Mouse (Mus musculus) lung, postnatal 0 days (tissue): Measurements from ENCODE around the gene Kcnq1. TPM values are rescaled to one million over a fixed set of nuclear protein-coding genes. Genes with fewer than 3 reads are reported as not detected.

Experiments
- ATAC-seq: fragments of 200-750 bp; cut with Nextera tagmentation; 2 replicates; pipeline ENCODE4 v1.8.0; 2017; ENCODE audit warnings: moderate library complexity
- DNase-seq: peaks from one replicate; pipeline ENCODE4 v3.0.0-alpha.2; 2016; ENCODE audit warnings: low spot score
- H3K27ac ChIP-seq: fragments of 300-500 bp; sonication (generic); 2 replicates; pipeline ENCODE4 v1.5.1; 2014; ENCODE audit warnings: antibody characterized with exemption, mild to moderate bottlenecking, low read length, mixed read lengths
- H3K27me3 ChIP-seq: fragments of 300-500 bp; sonication (generic); replicated peaks from 2 replicates; pipeline ENCODE4 v1.6.1; 2014; ENCODE audit warnings: low read length, mixed read lengths; ENCODE audit not compliant: insufficient read depth
- H3K36me3 ChIP-seq: fragments of 300-500 bp; sonication (generic); 2 replicates; pipeline ENCODE4 v1.6.1; 2014; ENCODE audit warnings: low read length, mixed read lengths; ENCODE audit not compliant: insufficient read depth
- H3K4me1 ChIP-seq: fragments of 300-500 bp; sonication (generic); 2 replicates; pipeline ENCODE4 v1.6.1; 2014; ENCODE audit warnings: antibody characterized with exemption, low read depth, low read length, mixed read lengths; ENCODE audit not compliant: insufficient read depth
- H3K4me2 ChIP-seq: fragments of 300-500 bp; sonication (generic); replicated peaks from 2 replicates; pipeline ENCODE4 v1.6.1; 2014; ENCODE audit warnings: low read depth, mild to moderate bottlenecking, low read length, moderate library complexity, mixed read lengths
- H3K4me3 ChIP-seq: fragments of 300-500 bp; sonication (generic); 2 replicates; pipeline ENCODE4 v1.5.1; 2014; ENCODE audit warnings: low read depth, low read length
- H3K9ac ChIP-seq: fragments of 300-500 bp; sonication (generic); replicated peaks from 2 replicates; pipeline ENCODE4 v1.6.1; 2014; ENCODE audit warnings: low read depth, mild to moderate bottlenecking
- H3K9me3 ChIP-seq: fragments of 300-500 bp; sonication (generic); 2 replicates; pipeline ENCODE4 v1.6.1; 2016; ENCODE audit warnings: low read length, mixed read lengths
- CTCF ChIP-seq: IDR thresholded peaks from 2 replicates; pipeline ENCODE4 v1.5.1; 2016; ENCODE audit warnings: antibody characterized with exemption, mild to moderate bottlenecking
- EP300 ChIP-seq: IDR thresholded peaks from 2 replicates; pipeline ENCODE4 v1.6.1; 2016; ENCODE audit warnings: antibody characterized with exemption, mild to moderate bottlenecking, control low read depth
- WGBS: fragments of 180-500 bp; shearing (Covaris S2); extraction: QIAGEN DNeasy Blood & Tissue Kit; methylation state at CpG from one replicate; pipeline ENCODE4 v1.1.7; 2014; 5-methylcytosine and 5-hydroxymethylcytosine counted together
- polyA plus RNA-seq: library from polyadenylated mRNA; unstranded; fragments of >200 nt; fragmentation: Nextera tagmentation; extraction: Ambion mirVana; gene quantifications from 2 replicates; pipeline ENCODE4 v1.2.1, GENCODE M21; 2015

Kcnq1 gene
- polyA plus RNA-seq, 1 experiment from 2014 or later: 11.8 TPM

DNA sequence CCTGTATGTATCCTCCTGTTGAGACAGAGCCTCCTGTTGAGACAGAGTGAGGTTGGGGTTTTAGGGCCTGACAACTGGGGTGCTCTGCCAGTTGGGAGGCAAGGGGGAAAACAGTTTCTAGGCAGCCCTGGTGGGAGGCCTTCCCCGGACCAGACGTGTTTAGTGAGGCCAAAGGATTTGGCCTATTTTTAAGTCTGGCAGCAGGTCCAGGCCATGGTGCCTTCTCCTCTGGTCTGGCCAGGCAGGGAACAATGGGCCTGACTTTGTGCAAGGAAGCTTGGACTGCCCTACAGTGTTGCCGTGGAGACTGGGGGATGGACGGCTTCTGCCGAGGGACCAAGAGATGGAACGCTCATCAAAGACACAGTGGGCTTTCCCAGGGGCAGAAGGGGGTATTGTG lies 41.9 kb upstream of the Kcnq1 start:
- Histone ChIP-seq H3K36me3 (peaks cover 54% of the 10 kb centered on the region), H3K4me3 (no peak overlapping the region), H3K4me2 (no peak overlapping the region), H3K4me1 (peaks cover 7% of the 10 kb centered on the region; the same call in 1 of the 2 replicates), H3K27me3 (no peaks in the 10 kb centered on the region), H3K27ac (no peak overlapping the region), H3K9me3 (no peaks in the 10 kb centered on the region), H3K9ac (no peak overlapping the region)
- WGBS: 76% methylated on average over 6 of the region's 6 CpGs
- ATAC-seq (no peak), DNase-seq (no peak)
- TF ChIP-seq EP300: no peak
- no peak for TF ChIP-seq CTCF

DNA sequence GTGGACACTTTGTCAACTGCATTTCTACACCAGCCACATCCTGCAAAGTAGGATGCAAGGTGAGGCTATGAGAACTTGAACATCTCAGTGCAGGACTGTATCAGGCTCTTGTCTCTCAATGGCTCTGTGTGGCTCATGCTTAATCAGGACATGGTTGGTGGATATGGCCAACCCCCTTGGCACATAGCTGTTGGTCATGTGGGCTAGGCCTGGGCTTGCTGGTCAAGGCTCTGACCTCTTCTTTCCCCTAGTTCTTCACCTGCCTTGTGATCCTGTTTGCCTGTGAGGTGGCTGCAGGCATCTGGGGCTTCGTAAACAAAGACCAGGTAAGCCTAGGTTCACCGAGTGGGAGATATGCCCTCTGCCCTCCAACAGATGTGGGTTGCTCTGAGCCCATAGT lies 40.5 kb upstream of the Kcnq1 start:
- H3K4me3 ChIP-seq: no peak overlapping the region
- H3K9ac ChIP-seq: no peak overlapping the region
- WGBS: 92% methylated on average over 2 of the region's 2 CpGs
- no peak for DNase-seq
- TF ChIP-seq CTCF (no peak), EP300 (no peak)
- no peaks in the 10 kb centered on the region for H3K27me3 ChIP-seq
- H3K4me2 ChIP-seq: no peak overlapping the region
- ATAC-seq: no peak
- H3K4me1 ChIP-seq: peaks cover 16% of the 10 kb centered on the region; the same call in 1 of the 2 replicates
- no peaks in the 10 kb centered on the region for H3K9me3 ChIP-seq
- peaks cover 54% of the 10 kb centered on the region for H3K36me3 ChIP-seq
- no peak overlapping the region for H3K27ac ChIP-seq

DNA sequence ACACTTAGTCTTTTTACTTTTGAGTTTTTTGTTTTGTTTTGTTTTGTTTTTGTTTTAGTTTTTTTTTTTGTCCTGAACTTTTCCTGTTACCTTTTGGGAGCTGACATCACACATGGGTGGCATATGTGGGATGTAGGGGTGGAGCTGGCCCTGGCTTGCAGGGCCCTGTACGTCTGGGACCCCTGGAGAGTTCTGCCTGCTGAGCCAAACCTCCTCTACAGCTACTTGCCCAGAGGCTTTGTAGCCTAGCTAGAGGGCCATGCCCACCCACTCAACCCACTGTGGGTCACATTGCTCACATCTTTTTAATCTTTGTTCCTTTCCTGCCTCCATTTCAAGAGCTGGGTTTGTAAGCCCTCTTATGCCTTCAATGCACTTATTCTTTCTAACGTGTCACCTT lies 38.7 kb upstream of the Kcnq1 start:
- Histone ChIP-seq H3K9me3 (no peaks in the 10 kb centered on the region), H3K36me3 (peaks cover 48% of the 10 kb centered on the region), H3K27me3 (no peaks in the 10 kb centered on the region), H3K4me3 (no peak overlapping the region), H3K4me2 (no peak overlapping the region), H3K9ac (no peak overlapping the region), H3K27ac (no peak overlapping the region), H3K4me1 (peaks cover 16% of the 10 kb centered on the region; the same call in 1 of the 2 replicates)
- no peak for TF ChIP-seq EP300
- no peak for TF ChIP-seq CTCF
- 72% methylated on average over 2 of the region's 2 CpGs for WGBS
- no peak for ATAC-seq
- no peak for DNase-seq

DNA sequence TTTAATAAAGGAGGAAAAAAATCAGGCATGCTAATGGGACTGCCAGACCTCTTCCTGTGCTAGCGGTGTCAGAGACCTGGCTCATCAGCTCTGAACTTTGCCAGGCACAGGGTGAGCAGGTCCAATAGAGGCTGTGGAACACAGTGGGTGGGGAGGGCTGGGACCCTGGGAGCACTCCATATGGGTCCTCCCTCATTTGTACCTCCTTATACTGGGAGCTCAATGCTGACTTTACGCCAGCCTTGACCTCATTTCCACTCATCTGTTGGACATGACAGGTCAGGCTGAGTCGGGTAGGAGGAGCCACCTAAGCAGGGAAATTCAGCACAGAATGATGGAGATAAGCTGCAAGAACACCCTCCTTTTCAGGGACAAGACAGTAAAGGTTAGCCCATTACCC lies 38.3 kb upstream of the Kcnq1 start:
- DNase-seq (no peak), ATAC-seq (no peak)
- no peak overlapping the region for H3K9ac ChIP-seq
- H3K9me3 ChIP-seq: no peaks in the 10 kb centered on the region
- H3K4me2 ChIP-seq: no peak overlapping the region
- peaks cover 16% of the 10 kb centered on the region; the same call in 1 of the 2 replicates for H3K4me1 ChIP-seq
- no peak for TF ChIP-seq EP300
- 75% methylated on average over 3 of the region's 3 CpGs for WGBS
- H3K36me3 ChIP-seq: peaks cover 44% of the 10 kb centered on the region
- no peaks in the 10 kb centered on the region for H3K27me3 ChIP-seq
- H3K4me3 ChIP-seq: no peak overlapping the region
- peak overlapping the region; percentile 90; the same call in 1 of the 2 replicates for H3K27ac ChIP-seq

DNA sequence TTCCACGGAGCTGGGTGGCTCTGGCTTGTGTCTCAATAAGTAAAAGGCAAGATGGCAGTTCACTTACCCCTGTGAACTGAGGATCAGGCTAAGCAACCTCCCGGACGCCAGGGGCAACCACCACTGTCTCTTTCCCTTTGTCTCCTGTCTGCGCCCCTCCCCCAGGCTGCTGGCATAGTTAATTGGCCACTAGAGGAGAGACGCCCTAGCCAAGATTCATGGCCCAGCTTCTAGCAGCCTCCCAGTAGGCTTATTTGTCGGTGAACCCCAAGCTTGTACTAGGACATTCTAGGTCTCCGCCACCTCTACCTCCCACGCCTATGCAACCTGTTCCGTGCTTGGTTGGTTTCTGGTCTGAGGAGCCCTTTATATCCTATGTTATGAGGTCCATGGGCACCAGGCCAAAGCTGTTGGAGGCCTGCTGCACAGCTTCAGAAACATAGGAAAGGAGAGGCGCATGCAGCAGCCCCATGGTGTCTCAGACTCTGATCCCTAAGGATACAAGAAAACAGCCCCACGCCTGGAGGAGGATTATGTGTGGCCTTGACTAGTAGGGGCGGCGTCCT lies 37.8 kb upstream of the Kcnq1 start:
- Histone ChIP-seq H3K9me3 (no peaks in the 10 kb centered on the region), H3K27me3 (no peaks in the 10 kb centered on the region), H3K36me3 (peaks cover 39% of the 10 kb centered on the region), H3K4me3 (no peak overlapping the region), H3K4me2 (peak overlapping the region; percentile 85), H3K27ac (peak overlapping the region; percentile 90), H3K9ac (no peak overlapping the region), H3K4me1 (peaks cover 16% of the 10 kb centered on the region; the same call in 1 of the 2 replicates)
- WGBS: 52% methylated on average over 13 of the region's 13 CpGs
- no peak for TF ChIP-seq CTCF
- no peak for TF ChIP-seq EP300
- DNase-seq (peak; percentile 24), ATAC-seq (no peak)

DNA sequence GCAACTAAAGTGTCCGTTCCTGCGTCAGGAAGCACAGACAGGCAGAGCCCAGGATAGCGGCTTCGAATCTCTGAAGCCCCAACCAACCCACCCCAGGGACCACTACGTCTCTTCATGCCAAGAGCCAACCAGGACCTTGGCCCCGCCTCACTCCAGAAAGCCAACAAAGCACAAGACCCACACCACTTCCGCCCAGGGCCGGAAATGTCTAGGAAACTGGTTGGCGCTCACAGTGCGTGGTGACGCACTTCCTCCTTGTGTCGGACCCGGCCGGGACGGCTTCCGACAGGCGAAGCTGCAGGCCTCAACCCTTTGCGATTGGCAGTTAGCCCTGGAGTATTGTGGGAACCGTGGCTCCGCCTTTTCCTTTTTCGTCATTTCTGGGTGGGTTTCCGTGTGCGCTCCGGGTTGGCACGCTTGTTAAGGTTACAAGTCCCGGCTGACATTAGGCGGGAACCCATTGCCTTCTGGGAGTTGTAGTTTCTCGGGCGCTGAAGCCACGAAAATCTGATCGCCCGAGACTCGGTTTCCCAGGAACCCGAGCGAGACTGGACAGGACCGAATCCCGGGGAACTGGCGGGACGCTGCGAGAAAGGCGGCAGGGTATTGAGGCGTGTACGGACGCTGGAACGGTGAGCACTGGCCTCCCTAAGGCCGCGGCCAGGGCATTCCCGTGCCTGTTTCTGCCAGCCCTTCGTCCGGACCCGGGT lies 37.1 kb upstream of the Kcnq1 start, which contains the start of gene Tssc4:
Gene Tssc4, plus strand, starts transcription at position 368 of the 710 bp plus-strand sequence.
- Histone ChIP-seq H3K4me3 (peak within 1 kb of the TSS; percentile 69), H3K27me3 (no peaks in the 10 kb centered on the region), H3K4me1 (peaks cover 16% of the 10 kb centered on the region; the same call in 1 of the 2 replicates), H3K36me3 (peaks cover 34% of the 10 kb centered on the region), H3K27ac (peak within 1 kb of the TSS; percentile 90), H3K4me2 (peak within 1 kb of the TSS; percentile 85), H3K9ac (peak within 1 kb of the TSS; percentile 83), H3K9me3 (no peaks in the 10 kb centered on the region)
- TF ChIP-seq CTCF: no peak
- TF ChIP-seq EP300: peak; percentile 93
- peak; percentile 97 for ATAC-seq
- 1% methylated on average over 51 of the region's 51 CpGs for WGBS
- peak; percentile 100 for DNase-seq
